Mouse (Mus musculus) midbrain, embryonic 10.5 days (tissue): ENCODE results near the gene Abca4. TPM values are rescaled to one million over a fixed set of nuclear protein-coding genes. Genes with fewer than 3 reads are reported as not detected.
"Not testable (repeated sequence)": the region's sequence is repeated elsewhere in the genome, so short reads cannot be mapped to it uniquely, and the experiment has no call there.

Experiments used
- DNase-seq: peaks from one replicate; pipeline ENCODE4 v3.0.0-alpha.2; 2017; ENCODE audit warnings: low spot score
- H3K27ac ChIP-seq: fragments of 300-500 bp; sonication (generic); replicated peaks from 2 replicates; pipeline ENCODE4 v1.5.1; 2016; ENCODE audit warnings: mild to moderate bottlenecking
- H3K27me3 ChIP-seq: fragments of 300-500 bp; sonication (generic); 2 replicates; pipeline ENCODE4 v1.6.1; 2016; ENCODE audit warnings: low read depth, mild to moderate bottlenecking; ENCODE audit not compliant: poor library complexity, severe bottlenecking
- H3K36me3 ChIP-seq: fragments of 300-500 bp; sonication (generic); 2 replicates; pipeline ENCODE4 v1.6.1; 2016; ENCODE audit warnings: mild to moderate bottlenecking, moderate library complexity
- H3K4me1 ChIP-seq: fragments of 300-500 bp; sonication (generic); 2 replicates; pipeline ENCODE4 v1.6.1; 2016
- H3K4me3 ChIP-seq: fragments of 300-500 bp; sonication (generic); 2 replicates; pipeline ENCODE4 v1.5.1; 2016; ENCODE audit warnings: mild to moderate bottlenecking, moderate library complexity
- H3K9me3 ChIP-seq: fragments of 300-500 bp; sonication (generic); replicated peaks from 2 replicates; pipeline ENCODE4 v1.6.1; 2016; ENCODE audit warnings: mild to moderate bottlenecking
- WGBS: fragments of 180-500 bp; shearing (Covaris S2); methylation state at CpG from one replicate; pipeline ENCODE4 v1.1.7; 2016; 5-methylcytosine and 5-hydroxymethylcytosine counted together
- polyA plus RNA-seq: library from polyadenylated mRNA; unstranded; fragments of >200 nt; fragmentation: Nextera tagmentation; extraction: Ambion mirVana; gene quantifications from 2 replicates; pipeline ENCODE4 v1.2.1, GENCODE M21; 2016

Abca4 gene
- polyA plus RNA-seq, 1 experiment from 2014 or later, result 2.6 TPM

DNA sequence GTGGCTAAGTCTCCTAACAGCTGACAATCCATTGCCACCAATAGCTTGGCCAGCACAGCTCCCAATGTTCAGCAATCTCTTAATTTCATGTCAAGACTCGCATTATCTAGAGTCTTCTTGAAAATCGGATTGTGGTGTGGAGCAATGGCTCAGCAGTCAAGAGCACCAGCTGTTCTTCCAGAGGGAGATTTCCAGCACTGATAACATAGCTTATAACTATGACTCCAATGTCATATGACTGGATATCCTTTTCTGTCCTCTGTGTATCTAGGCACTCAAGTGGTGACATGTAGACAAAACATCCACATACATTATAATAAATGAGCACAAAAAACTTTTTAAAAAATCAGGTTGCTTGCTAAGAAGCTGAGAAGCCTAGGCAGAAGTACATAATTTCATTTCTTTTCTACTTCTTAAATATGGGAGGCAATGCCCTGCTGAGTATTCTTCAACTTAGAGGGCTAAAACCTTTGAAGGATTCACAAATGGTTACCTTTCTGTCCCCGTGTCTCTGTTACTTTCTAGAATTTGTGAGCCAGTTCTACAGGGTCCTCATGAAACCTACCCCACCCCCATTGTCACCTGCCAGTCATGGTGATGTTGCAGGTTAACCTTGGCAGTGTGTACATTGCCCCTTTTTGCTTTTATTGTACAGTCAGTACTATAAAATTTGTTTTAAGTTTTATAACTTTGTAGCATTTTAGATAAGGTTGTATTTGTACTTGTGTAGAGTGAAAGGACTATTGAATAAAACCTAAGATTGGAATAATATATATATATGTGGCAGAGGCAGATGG lies 177.2 kb downstream of the Abca4 start:
- no peaks in the 10 kb centered on the region for H3K9me3 ChIP-seq
- H3K36me3 ChIP-seq, result no peaks in the 10 kb centered on the region
- no peaks in the 10 kb centered on the region for H3K27me3 ChIP-seq
- H3K4me3 ChIP-seq, result no peak overlapping the region
- no peak overlapping the region for H3K27ac ChIP-seq
- 86% methylated on average over 3 of the region's 3 CpGs for WGBS
- no peaks in the 10 kb centered on the region for H3K4me1 ChIP-seq
- DNase-seq, result no peak

DNA sequence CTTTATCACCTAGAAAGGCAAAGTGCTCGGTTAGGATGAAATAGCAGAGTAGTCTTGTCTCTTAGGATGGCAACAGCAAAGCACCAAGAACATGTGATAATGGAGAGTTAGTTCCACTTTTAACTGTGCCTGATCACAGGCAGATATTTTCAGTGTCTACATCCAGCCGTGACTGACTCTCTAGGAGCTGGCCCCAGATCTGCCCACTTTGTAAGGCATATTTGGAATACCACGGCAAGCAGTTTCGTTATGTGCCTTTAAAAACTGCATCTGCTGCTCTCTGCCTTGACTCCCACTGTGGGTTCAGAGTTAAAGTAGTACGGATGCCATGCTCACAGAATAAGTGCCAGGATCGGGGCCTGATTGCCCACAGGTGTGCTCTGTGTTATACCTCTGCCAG lies 182.7 kb downstream of the Abca4 start:
- H3K4me3 ChIP-seq, H3K9me3 ChIP-seq, H3K27ac ChIP-seq, DNase-seq, H3K27me3 ChIP-seq, H3K36me3 ChIP-seq, H3K4me1 ChIP-seq: not testable (repeated sequence)
- WGBS, result 83% methylated on average over 6 of the region's 6 CpGs

Other genes starting within 250 kb of the Abca4 start
- 41.3 and 48.6 TPM in 2 replicates for gene Abcd3, start 229.1 kb upstream of the Abca4 start, polyA plus RNA-seq
- 27.0 and 29.3 TPM in 2 replicates for gene Arhgap29, start 91.9 kb upstream of the Abca4 start, polyA plus RNA-seq
- 44.6 and 52.5 TPM in 2 replicates for gene Gclm, start 201.1 kb downstream of the Abca4 start, polyA plus RNA-seq
- 86.2 and 90.6 TPM in 2 replicates for gene Dnttip2, start 229.9 kb downstream of the Abca4 start, polyA plus RNA-seq
- gene Bcar3, start 249.7 kb downstream of the Abca4 start, polyA plus RNA-seq, result 21.8 and 22.9 TPM in 2 replicates